Mouse (Mus musculus): Measurements from ENCODE around the gene Dscaml1.

DNA sequence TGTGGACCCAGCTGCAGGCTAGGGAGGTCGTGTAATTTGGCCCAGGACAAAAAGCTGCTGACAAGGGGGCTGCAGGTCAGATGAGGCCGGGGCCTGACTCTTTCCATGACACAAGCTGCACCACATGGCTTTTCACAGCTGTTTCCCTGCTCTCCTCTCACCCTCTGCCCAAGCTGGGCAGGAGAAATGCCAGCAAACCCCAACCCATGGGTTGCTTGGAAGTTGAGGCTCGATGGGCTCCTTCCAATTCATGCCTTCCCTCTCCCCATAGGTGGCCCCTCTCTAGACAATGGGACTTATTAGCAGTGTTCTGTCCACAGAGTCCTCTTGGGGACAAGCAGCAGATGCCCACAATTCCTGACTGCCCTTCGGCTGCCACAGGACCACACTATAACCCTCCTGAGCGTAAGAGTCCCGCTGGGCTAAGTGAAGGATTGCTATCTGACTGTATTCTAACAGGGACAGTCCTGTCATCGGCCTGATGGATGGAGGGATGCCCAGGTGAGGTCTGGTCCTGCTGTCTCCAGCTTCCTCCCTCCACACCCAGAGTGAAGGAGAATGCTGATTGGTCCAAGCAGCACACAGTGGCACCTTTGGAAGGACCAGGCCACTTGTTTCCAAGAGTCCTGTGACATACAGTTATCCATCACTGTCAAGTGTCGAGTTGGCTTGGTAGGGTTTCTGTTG is 365.2 kb downstream of the Dscaml1 start:
- TF ChIP-seq CTCF (IDR thresholded peaks at IDR 0.05; ENCODE audit: control insufficient read depth, insufficient read depth, insufficient replicate concordance, low read depth, low read length) (no peak), POLR2A (IDR thresholded peaks at IDR 0.05; ENCODE audit: control insufficient read depth, low read depth, low read length) (no peak)
